Mouse (Mus musculus) heart, embryonic 12.5 days (tissue): ENCODE measurements around the gene a. TPM values are rescaled to one million over a fixed set of nuclear protein-coding genes. Genes with fewer than 3 reads are reported as not detected.

Experiments
- ATAC-seq: fragments of 200-750 bp; cut with Nextera tagmentation; 2 replicates; pipeline ENCODE4 v1.8.0; 2017; ENCODE audit warnings: moderate TSS enrichment, moderate library complexity; ENCODE audit not compliant: insufficient number of reproducible peaks, low FRiP score
- H3K27ac ChIP-seq: fragments of 300-500 bp; sonication (generic); 2 replicates; pipeline ENCODE4 v1.5.1; 2016; ENCODE audit warnings: mild to moderate bottlenecking, moderate library complexity; ENCODE audit not compliant: poor library complexity, severe bottlenecking
- H3K27me3 ChIP-seq: fragments of 300-500 bp; sonication (generic); replicated peaks from 2 replicates; pipeline ENCODE4 v1.6.1; 2016; ENCODE audit warnings: mild to moderate bottlenecking, moderate library complexity
- H3K36me3 ChIP-seq: fragments of 300-500 bp; sonication (generic); 2 replicates; pipeline ENCODE4 v1.6.1; 2016; ENCODE audit warnings: mild to moderate bottlenecking, moderate library complexity
- H3K4me1 ChIP-seq: fragments of 300-500 bp; sonication (generic); replicated peaks from 2 replicates; pipeline ENCODE4 v1.6.1; 2016; ENCODE audit warnings: mild to moderate bottlenecking
- H3K4me2 ChIP-seq: fragments of 300-500 bp; sonication (generic); 2 replicates; pipeline ENCODE4 v1.6.1; 2016; ENCODE audit warnings: mild to moderate bottlenecking, moderate library complexity
- H3K4me3 ChIP-seq: fragments of 300-500 bp; sonication (generic); 2 replicates; pipeline ENCODE4 v1.5.1; 2016; ENCODE audit warnings: mild to moderate bottlenecking
- H3K9ac ChIP-seq: fragments of 300-500 bp; sonication (generic); 2 replicates; pipeline ENCODE4 v1.6.1; 2016; ENCODE audit warnings: mild to moderate bottlenecking, moderate library complexity
- H3K9me3 ChIP-seq: fragments of 300-500 bp; sonication (generic); replicated peaks from 2 replicates; pipeline ENCODE4 v1.6.1; 2016; ENCODE audit warnings: mild to moderate bottlenecking, moderate library complexity
- WGBS: fragments of 180-500 bp; shearing (Covaris S2); methylation state at CpG from one replicate; pipeline ENCODE4 v1.1.7; 2016; 5-methylcytosine and 5-hydroxymethylcytosine counted together
- polyA plus RNA-seq: library from polyadenylated mRNA; unstranded; fragments of >200 nt; fragmentation: Nextera tagmentation; extraction: Ambion mirVana; gene quantifications from 2 replicates; pipeline ENCODE4 v1.2.1, GENCODE M21; 2016

Gene a
- polyA plus RNA-seq, 1 experiment from 2014 or later: not detected

DNA sequence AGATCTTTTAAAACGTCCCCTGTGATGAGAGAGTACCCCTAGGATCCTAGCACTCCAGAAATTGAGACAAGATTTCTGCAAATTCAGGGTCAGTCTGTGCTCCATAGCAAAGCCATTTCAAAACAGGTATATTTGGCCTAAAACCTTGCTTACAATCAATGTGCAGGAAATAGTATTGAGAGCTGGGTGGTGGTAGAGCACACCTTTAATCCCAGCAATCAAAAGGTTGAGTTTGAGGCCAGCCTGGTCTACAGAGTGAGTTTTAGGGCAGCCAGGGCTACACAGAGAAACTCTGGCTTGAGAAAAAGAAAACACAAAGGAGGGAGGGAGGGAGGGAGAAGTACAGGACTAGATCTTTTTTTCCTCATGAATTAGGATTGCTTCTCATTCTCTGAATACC is 266.2 kb downstream of the a start:
- no peak overlapping the region for H3K27ac ChIP-seq
- H3K9me3 ChIP-seq: no peaks in the 10 kb centered on the region
- H3K36me3 ChIP-seq: peaks cover 28% of the 10 kb centered on the region
- H3K4me1 ChIP-seq: no peaks in the 10 kb centered on the region
- no peak overlapping the region for H3K4me2 ChIP-seq
- H3K9ac ChIP-seq: no peak overlapping the region
- H3K27me3 ChIP-seq: no peaks in the 10 kb centered on the region
- ATAC-seq: no peak
- no peak overlapping the region for H3K4me3 ChIP-seq
- WGBS: 58% methylated on average over 1 of the region's 1 CpGs

DNA sequence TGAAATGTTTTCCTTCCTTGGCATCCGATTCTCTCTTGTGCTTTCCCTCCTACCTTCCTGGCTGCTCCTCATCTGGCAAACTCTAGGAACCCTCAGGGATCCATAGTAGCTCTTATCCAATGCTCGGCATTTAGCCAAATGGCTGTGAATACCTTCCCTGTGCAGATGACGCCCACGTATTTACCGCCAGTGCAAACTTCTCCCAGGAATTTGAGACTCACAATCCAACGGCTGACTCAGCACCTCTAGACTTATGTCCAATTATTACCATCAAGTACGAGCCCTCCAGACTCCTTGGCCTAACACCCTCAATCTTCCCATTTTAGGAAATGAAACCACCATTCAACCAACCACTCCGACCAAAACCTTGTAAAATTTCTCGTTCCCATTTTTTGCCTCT is 279.8 kb downstream of the a start:
- Histone ChIP-seq H3K4me3 (no peak overlapping the region), H3K27me3 (no peaks in the 10 kb centered on the region), H3K27ac (no peak overlapping the region), H3K4me2 (no peak overlapping the region), H3K36me3 (peaks cover 26% of the 10 kb centered on the region), H3K9me3 (no peaks in the 10 kb centered on the region), H3K9ac (no peak overlapping the region), H3K4me1 (peaks cover 15% of the 10 kb centered on the region)
- ATAC-seq: no peak
- 80% methylated on average over 9 of the region's 9 CpGs for WGBS

DNA sequence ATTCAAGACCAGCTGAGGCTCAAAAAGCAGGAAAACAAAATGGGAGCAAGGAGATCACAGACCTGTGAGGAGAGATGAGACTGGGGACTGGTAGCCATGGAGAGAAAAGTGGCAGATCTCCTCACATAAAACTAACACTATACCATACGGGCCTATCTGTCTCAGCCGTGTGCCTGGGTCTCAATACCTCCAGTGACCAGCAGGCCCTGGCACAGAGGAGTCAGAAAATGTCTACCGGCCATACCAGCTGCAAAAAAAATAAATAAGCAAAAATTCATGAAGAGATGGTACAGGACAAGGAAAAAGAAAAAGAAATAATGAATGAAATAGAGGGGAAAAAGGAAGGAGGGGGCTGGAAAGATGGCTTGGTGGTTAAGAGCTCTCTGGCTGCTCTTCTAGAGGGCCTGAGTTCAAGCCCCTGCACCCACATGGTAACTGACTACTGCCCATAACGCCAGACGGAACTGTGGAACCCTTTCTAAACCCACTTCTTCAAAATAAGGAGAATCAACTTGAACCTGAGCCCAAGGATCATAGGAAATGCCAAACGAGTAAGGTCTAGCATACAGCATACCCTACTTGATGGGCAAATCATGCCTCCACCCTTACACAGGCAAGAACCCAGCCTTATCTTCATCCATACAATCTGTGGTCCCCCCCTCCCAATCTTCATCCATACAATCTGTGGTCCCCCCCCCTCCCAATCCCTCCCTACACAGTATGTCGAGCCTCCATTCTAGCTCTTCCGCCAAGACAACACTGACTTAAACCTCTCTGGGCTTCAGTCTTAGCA is 281.3 kb downstream of the a start:
- Histone ChIP-seq H3K9ac (no peak overlapping the region), H3K4me3 (no peak overlapping the region), H3K4me1 (peaks cover 15% of the 10 kb centered on the region), H3K27ac (no peak overlapping the region), H3K9me3 (no peaks in the 10 kb centered on the region), H3K36me3 (peaks cover 11% of the 10 kb centered on the region), H3K27me3 (no peaks in the 10 kb centered on the region), H3K4me2 (peak overlapping the region; percentile 30)
- no peak for ATAC-seq
- WGBS: 86% methylated on average over 8 of the region's 8 CpGs

DNA sequence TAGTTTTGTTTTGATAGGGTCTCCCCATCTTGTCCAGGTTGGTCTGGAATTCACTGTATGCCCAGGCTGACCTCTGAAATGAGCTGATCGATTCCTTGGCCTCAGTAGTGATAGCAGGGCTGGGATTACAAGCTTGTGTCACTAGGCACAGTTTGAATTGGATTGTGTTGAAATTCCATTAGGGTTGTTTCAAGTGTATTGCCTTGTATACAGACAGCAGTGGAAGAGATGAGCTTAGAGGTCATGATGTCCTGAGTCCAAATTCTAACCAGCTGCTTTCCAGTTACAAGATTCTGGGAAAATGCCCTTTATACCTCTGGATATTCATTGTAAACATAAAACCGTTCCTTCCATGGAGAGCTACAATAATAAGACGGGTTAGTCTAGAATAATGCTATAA is 282.1 kb downstream of the a start:
- no peak overlapping the region for H3K27ac ChIP-seq
- no peak for ATAC-seq
- no peaks in the 10 kb centered on the region for H3K27me3 ChIP-seq
- peaks cover 15% of the 10 kb centered on the region for H3K4me1 ChIP-seq
- H3K9ac ChIP-seq: peak overlapping the region; percentile 88
- peak overlapping the region; percentile 74 for H3K4me3 ChIP-seq
- H3K36me3 ChIP-seq: peaks cover 3% of the 10 kb centered on the region
- peak overlapping the region; percentile 83 for H3K4me2 ChIP-seq
- no peaks in the 10 kb centered on the region for H3K9me3 ChIP-seq
- 30% methylated on average over 3 of the region's 3 CpGs for WGBS

DNA sequence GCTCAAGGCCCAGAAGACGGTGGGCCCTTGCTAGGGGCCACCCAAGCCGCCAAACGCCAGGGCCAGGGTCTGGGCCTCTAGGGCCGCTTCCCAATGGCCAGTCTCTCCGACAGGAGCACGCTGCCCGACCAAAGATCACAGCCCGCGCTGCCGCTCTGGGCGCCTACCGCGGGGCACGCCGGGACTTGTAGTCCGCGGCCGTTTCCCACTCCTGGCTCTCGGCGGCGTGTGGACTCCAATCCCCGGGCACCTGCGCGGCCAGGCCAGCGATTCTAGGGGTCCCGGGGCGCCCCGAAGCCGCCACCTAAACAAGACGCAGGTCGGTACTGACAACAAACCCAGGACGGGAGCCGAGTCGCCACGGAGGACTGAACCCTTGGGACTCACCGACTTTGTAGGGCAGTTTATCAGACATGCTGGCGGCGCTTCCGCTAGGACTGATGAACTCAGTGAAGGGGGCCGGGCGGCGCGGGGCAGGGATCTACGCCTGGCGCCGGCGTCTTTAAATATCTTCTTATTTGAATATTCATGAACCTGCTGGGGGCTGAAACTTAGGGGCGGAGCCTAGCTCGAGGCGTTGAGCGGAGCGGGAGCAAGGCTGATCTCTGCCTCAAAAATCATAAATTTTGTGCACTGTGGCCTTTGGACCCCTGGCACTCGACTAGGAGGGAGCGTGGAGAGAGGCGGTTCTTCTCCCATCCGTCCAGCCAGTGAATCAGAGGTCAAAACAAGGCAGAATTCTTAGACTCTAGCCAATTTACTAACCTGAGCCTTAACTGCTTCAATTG is 283.0 kb downstream of the a start, which contains the start of gene Ahcy:
Ahcy (minus strand) TSS at position 520 of the 788 bp plus-strand sequence.
- Histone ChIP-seq H3K36me3 (no peaks in the 10 kb centered on the region), H3K9ac (peak within 1 kb of the TSS; percentile 88), H3K4me1 (peaks cover 15% of the 10 kb centered on the region), H3K27me3 (no peaks in the 10 kb centered on the region), H3K27ac (peak within 1 kb of the TSS; percentile 60), H3K4me3 (peak within 1 kb of the TSS; percentile 74), H3K9me3 (no peaks in the 10 kb centered on the region), H3K4me2 (peak within 1 kb of the TSS; percentile 83)
- ATAC-seq: peak; percentile 94
- under 1% methylated on average over 56 of the region's 56 CpGs for WGBS

DNA sequence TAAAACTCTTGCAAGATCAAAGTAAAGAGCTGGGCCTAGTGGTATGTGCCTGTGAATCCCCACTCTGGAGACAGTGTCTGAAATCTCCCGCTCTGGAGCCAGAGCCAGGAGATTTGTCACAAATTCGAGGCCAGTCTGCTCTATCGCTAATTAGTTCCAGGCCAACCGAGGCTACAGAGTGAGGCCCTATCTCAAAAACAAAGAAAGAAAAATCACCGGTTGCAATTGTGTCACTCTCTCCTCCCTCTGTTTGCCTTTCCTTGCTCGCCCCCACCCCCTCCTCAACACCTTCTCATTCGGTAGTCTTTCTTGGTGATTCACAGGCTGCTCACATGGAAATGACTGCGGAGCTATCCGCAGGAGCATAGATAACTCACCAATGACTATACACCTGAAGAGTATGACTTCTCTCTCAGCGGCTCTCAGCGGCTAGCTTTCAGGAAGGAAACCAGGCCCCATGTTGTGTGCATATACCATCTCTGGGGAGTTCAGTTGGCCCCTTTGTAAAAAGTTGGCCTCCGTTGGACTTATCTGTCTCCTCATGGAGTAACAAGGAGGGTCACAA is 283.6 kb downstream of the a start:
- WGBS: 11% methylated on average over 12 of the region's 12 CpGs
- H3K27ac ChIP-seq: peak overlapping the region; percentile 27
- peak overlapping the region; percentile 88 for H3K9ac ChIP-seq
- peak; percentile 1; the same call in 1 of the 2 replicates for ATAC-seq
- no peaks in the 10 kb centered on the region for H3K9me3 ChIP-seq
- H3K36me3 ChIP-seq: no peaks in the 10 kb centered on the region
- peak overlapping the region; percentile 74 for H3K4me3 ChIP-seq
- no peaks in the 10 kb centered on the region for H3K27me3 ChIP-seq
- H3K4me2 ChIP-seq: peak overlapping the region; percentile 83
- H3K4me1 ChIP-seq: peaks cover 15% of the 10 kb centered on the region

DNA sequence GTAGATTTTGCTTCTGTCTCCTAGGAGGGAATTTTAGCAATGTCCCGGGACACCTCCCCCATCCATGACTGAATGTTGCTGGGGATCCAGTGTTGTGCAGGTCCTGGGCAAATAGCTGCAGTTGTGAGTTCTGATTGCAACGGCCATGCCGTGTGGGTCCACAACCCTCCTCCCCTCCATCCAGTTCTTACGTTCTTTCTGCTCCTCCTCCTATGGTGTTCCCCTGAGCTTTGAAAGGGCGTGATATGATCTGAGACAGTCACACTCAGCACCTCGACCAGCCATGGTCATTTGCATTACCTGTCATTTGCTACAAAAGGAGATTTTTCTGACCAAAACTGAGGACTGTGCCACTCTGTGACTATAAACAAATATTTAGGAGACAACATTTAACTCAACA is 284.4 kb downstream of the a start:
- Histone ChIP-seq H3K27ac (no peak overlapping the region), H3K4me1 (peaks cover 15% of the 10 kb centered on the region), H3K4me3 (no peak overlapping the region), H3K36me3 (no peaks in the 10 kb centered on the region), H3K27me3 (no peaks in the 10 kb centered on the region), H3K9me3 (no peaks in the 10 kb centered on the region), H3K9ac (no peak overlapping the region), H3K4me2 (no peak overlapping the region)
- no peak for ATAC-seq
- WGBS: 70% methylated on average over 6 of the region's 6 CpGs

DNA sequence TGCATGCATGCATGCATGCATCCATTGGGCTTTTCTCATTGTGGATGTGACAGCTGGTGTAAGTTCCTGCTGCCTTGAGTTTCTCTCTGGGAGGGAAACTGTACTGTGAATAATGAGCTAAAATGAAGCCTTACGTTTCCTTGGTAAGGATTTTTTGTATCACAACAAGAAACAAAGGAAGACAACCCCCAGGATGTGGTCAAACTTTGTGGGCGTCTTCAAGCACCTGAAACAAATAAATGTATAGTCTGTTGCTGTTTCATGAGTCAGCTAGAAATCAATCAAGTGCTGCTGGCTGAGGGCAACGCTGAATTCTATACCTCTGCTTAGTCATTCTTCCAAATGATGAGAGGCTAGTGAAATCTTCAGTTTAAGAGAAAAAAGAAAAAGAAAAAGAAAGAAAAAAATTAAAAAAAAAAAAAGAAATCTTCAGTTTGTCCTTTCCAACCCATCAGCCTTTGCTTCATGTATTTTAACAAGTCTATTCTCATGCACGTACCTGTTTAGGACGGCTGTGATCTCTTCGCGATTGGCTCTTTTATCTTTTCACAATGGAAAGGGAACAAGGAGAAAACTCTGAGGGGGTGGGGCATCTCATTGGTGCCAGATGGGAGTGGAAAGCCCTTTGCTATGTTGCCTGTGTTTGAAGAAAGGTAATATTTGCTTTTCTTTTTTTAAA is 288.4 kb downstream of the a start:
- Histone ChIP-seq H3K36me3 (no peaks in the 10 kb centered on the region), H3K4me3 (no peak overlapping the region), H3K27me3 (0 out of 2 replicates have a peak, but pooled peaks cover 3% of the 10 kb centered on the region), H3K27ac (no peak overlapping the region), H3K4me1 (peaks cover 9% of the 10 kb centered on the region), H3K4me2 (no peak overlapping the region), H3K9me3 (no peaks in the 10 kb centered on the region), H3K9ac (no peak overlapping the region)
- WGBS: 44% methylated on average over 7 of the region's 7 CpGs
- ATAC-seq: no peak

DNA sequence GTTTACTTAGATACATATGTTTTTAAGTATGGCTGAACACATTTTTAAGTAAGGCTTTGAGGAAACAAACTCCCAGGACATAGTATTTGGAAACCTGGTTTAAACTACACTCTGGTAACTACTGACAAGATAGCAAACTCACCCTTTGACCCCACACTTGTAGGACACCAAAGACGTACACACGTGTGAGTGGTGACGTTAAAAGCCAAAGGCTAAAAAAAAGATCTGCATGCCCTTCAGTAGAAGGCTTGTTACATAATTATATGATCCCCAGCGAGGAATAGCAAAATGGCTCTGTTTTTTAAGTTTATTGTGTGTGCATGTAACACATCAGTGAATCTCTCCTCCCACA is 289.0 kb downstream of the a start:
- WGBS: 58% methylated on average over 4 of the region's 4 CpGs
- H3K4me1 ChIP-seq: peaks cover 4% of the 10 kb centered on the region
- 0 out of 2 replicates have a peak, but pooled peaks cover 3% of the 10 kb centered on the region for H3K27me3 ChIP-seq
- no peaks in the 10 kb centered on the region for H3K36me3 ChIP-seq
- H3K4me3 ChIP-seq: no peak overlapping the region
- H3K9ac ChIP-seq: no peak overlapping the region
- no peak overlapping the region for H3K27ac ChIP-seq
- ATAC-seq: no peak
- no peak overlapping the region for H3K4me2 ChIP-seq
- H3K9me3 ChIP-seq: no peaks in the 10 kb centered on the region

DNA sequence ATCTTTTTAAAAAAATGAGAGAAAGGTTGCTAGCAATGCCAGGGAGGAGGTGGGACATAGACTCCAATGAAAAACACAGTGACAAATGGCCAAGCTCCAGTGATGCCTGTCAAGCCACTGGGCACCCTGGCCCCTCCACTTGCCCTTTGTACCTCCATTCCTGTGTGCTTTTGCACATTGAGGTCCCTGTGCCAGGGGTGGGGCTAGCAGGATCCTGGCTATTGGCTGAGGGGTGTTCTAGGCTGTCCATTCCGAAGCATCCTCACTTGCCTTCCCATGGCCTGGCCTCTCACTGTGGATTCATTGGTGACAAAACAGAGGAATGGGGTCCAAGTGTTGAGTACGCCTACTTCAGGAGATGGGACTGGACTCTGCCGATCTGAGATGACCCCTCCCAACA is 289.9 kb downstream of the a start:
- Histone ChIP-seq H3K27ac (no peak overlapping the region), H3K36me3 (no peaks in the 10 kb centered on the region), H3K4me1 (no peaks in the 10 kb centered on the region), H3K9ac (no peak overlapping the region), H3K27me3 (0 out of 2 replicates have a peak, but pooled peaks cover 3% of the 10 kb centered on the region), H3K4me3 (no peak overlapping the region), H3K4me2 (no peak overlapping the region), H3K9me3 (no peaks in the 10 kb centered on the region)
- 80% methylated on average over 3 of the region's 3 CpGs for WGBS
- ATAC-seq: no peak
